Mouse (Mus musculus) ES-Bruce4 (cell line): ENCODE measurements around the gene Rhod. TPM values are rescaled to one million over a fixed set of nuclear protein-coding genes. Genes with fewer than 3 reads are reported as not detected.
"Not testable (repeated sequence)": the region's sequence is repeated elsewhere in the genome, so short reads cannot be mapped to it uniquely, and the experiment has no call there.

ENCODE experiments used
- H3K27ac ChIP-seq: 2 replicates; pipeline ENCODE4 v1.5.1; 2012; ENCODE audit warnings: low read length, inconsistent platforms; ENCODE audit not compliant: insufficient read depth
- H3K27me3 ChIP-seq: 2 replicates; pipeline ENCODE4 v1.6.1; 2012; ENCODE audit warnings: mild to moderate bottlenecking, low read length, inconsistent platforms; ENCODE audit not compliant: control insufficient read depth, poor library complexity, insufficient read depth, severe bottlenecking
- H3K36me3 ChIP-seq: 2 replicates; pipeline ENCODE4 v1.6.1; 2012; ENCODE audit warnings: inconsistent platforms, mild to moderate bottlenecking, low read length, moderate library complexity; ENCODE audit not compliant: control insufficient read depth, poor library complexity, insufficient read depth, severe bottlenecking
- H3K4me1 ChIP-seq: one replicate; pipeline ENCODE4 v1.8.1; 2011; ENCODE audit warnings: low read length; ENCODE audit not compliant: control insufficient read depth, insufficient read depth
- H3K4me3 ChIP-seq: 2 replicates; pipeline ENCODE4 v1.5.1; 2011; ENCODE audit warnings: low read depth, mild to moderate bottlenecking, low read length
- H3K9ac ChIP-seq: 2 replicates; pipeline ENCODE4 v1.6.1; 2012; ENCODE audit warnings: low read depth, mild to moderate bottlenecking, inconsistent platforms; ENCODE audit not compliant: poor library complexity, severe bottlenecking
- H3K9me3 ChIP-seq: replicated peaks from 2 replicates; pipeline ENCODE4 v1.6.1; 2012; ENCODE audit warnings: mild to moderate bottlenecking, low read length, inconsistent platforms; ENCODE audit not compliant: control insufficient read depth, poor library complexity, insufficient read depth, severe bottlenecking
- CTCF ChIP-seq: IDR thresholded peaks from one replicate; pipeline ENCODE4 v1.8.1; 2011; ENCODE audit warnings: low read depth, low read length
- EP300 ChIP-seq: IDR thresholded peaks from 2 replicates; pipeline ENCODE4 v1.6.1; 2011; ENCODE audit warnings: low read depth, low read length; ENCODE audit not compliant: insufficient read depth
- POLR2A ChIP-seq: IDR thresholded peaks from one replicate; pipeline ENCODE4 v1.8.1; 2011; ENCODE audit warnings: low read length; ENCODE audit not compliant: insufficient read depth
- polyA plus RNA-seq: library from polyadenylated mRNA; stranded (reverse); fragments of >200 nt; gene quantifications from 2 replicates; pipeline ENCODE4 v1.2.4, GENCODE M21; 2011; ENCODE audit warnings: low read depth; ENCODE audit not compliant: missing spikeins, insufficient read depth, insufficient read length

The Rhod gene
- polyA plus RNA-seq, 1 experiment = 16.9 TPM

DNA sequence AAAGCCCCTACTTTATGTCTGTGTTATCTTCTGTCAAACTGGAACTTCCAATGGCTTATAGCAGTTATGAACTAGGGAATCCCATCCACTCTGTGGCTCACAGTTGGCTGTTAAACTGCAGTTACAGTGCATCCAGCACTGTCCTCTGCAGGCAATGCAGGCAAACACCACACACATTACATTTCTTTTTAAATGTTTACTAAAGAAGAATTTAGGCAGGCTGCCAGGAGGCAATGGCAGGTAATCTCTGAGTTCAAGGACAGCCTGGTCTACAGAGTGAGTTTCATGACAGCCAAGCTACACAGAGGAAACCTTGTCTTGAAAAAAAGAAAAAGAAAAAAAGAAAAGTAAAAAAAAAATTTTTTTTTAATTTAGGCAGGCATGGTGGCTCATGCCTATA is 55.9 kb downstream of the Rhod start:
- Histone ChIP-seq H3K9me3 (no peaks in the 10 kb centered on the region), H3K27ac (no peak overlapping the region), H3K9ac (no peak overlapping the region), H3K4me3 (no peak overlapping the region), H3K36me3 (peaks cover 4% of the 10 kb centered on the region; the same call in 1 of the 2 replicates), H3K4me1 (no peaks in the 10 kb centered on the region), H3K27me3 (no peaks in the 10 kb centered on the region)
- TF ChIP-seq EP300 (no peak), POLR2A (no peak), CTCF (no peak)

- H3K9ac ChIP-seq, H3K4me3 ChIP-seq, H3K27me3 ChIP-seq, H3K4me1 ChIP-seq, H3K27ac ChIP-seq, H3K36me3 ChIP-seq, H3K9me3 ChIP-seq: not testable (repeated sequence)
Observed at GRCm38 (mm10) chr19:4382303-4382702, 56.9 kb downstream of the Rhod start.

Other genes starting within 250 kb of the Rhod start
- 1.2 TPM in 2 replicates for gene Tbc1d10c, start 248.1 kb downstream of the Rhod start, polyA plus RNA-seq
- gene Ppp1ca, start 247.4 kb downstream of the Rhod start, polyA plus RNA-seq = 295 and 298 TPM in 2 replicates
- 42.3 and 48.2 TPM in 2 replicates for gene Rad9a, start 237.8 kb downstream of the Rhod start, polyA plus RNA-seq
- gene Clcf1, start 225.2 kb downstream of the Rhod start, polyA plus RNA-seq = 1.5 and 1.8 TPM in 2 replicates
- gene AC109138.7, start 225.1 kb downstream of the Rhod start, polyA plus RNA-seq = not detected in 2 replicates
- 21.9 and 26.7 TPM in 2 replicates for gene Pold4, start 207.5 kb downstream of the Rhod start, polyA plus RNA-seq
- 8.5 and 9.2 TPM in 2 replicates for gene Ssh3, start 170.3 kb downstream of the Rhod start, polyA plus RNA-seq
- 4.9 and 6.5 TPM in 2 replicates for gene Ankrd13d, start 156.3 kb downstream of the Rhod start, polyA plus RNA-seq
- gene Grk2, start 133.2 kb downstream of the Rhod start, polyA plus RNA-seq = 40.2 and 46.4 TPM in 2 replicates
- 68.0 and 78.4 TPM in 2 replicates for gene Kdm2a, start 41.1 kb downstream of the Rhod start, polyA plus RNA-seq
- not detected in 2 replicates for gene Syt12, start 38.0 kb upstream of the Rhod start, polyA plus RNA-seq
- not detected in 2 replicates for gene 2010003K11Rik, start 59.2 kb upstream of the Rhod start, polyA plus RNA-seq
- 7.9 TPM in 2 replicates for gene Pcx, start 71.0 kb upstream of the Rhod start, polyA plus RNA-seq
- gene Lrfn4, start 176.2 kb upstream of the Rhod start, polyA plus RNA-seq = 13.5 and 15.3 TPM in 2 replicates
- 32.7 and 34.4 TPM in 2 replicates for gene Rce1, start 186.2 kb upstream of the Rhod start, polyA plus RNA-seq